Mouse (Mus musculus) stomach, embryonic 15.5 days (tissue): ENCODE measurements around the gene Tom1. TPM values are rescaled to one million over a fixed set of nuclear protein-coding genes. Genes with fewer than 3 reads are reported as not detected.

ENCODE experiments used
- ATAC-seq: fragments of 200-750 bp; cut with Nextera tagmentation; 2 replicates; pipeline ENCODE4 v1.8.0; 2017; ENCODE audit warnings: low read depth, moderate number of reproducible peaks, moderate TSS enrichment; ENCODE audit not compliant: insufficient read depth, low FRiP score
- H3K27ac ChIP-seq: fragments of 300-500 bp; sonication (generic); 2 replicates; pipeline ENCODE4 v1.5.1; 2015; ENCODE audit warnings: mild to moderate bottlenecking, inconsistent platforms
- H3K27me3 ChIP-seq: fragments of 300-500 bp; sonication (generic); replicated peaks from 2 replicates; pipeline ENCODE4 v1.6.1; 2015; ENCODE audit warnings: inconsistent platforms
- H3K36me3 ChIP-seq: fragments of 300-500 bp; sonication (generic); 2 replicates; pipeline ENCODE4 v1.6.1; 2015; ENCODE audit warnings: inconsistent platforms
- H3K4me1 ChIP-seq: fragments of 300-500 bp; sonication (generic); 2 replicates; pipeline ENCODE4 v1.6.1; 2015; ENCODE audit warnings: inconsistent platforms
- H3K4me2 ChIP-seq: fragments of 300-500 bp; sonication (generic); 2 replicates; pipeline ENCODE4 v1.6.1; 2015; ENCODE audit warnings: mild to moderate bottlenecking, inconsistent platforms
- H3K4me3 ChIP-seq: fragments of 300-500 bp; sonication (generic); replicated peaks from 2 replicates; pipeline ENCODE4 v1.5.1; 2015; ENCODE audit warnings: inconsistent platforms
- H3K9ac ChIP-seq: fragments of 300-500 bp; sonication (generic); 2 replicates; pipeline ENCODE4 v1.6.1; 2015; ENCODE audit warnings: inconsistent platforms
- H3K9me3 ChIP-seq: fragments of 300-500 bp; sonication (generic); 2 replicates; pipeline ENCODE4 v1.6.1; 2016; ENCODE audit warnings: inconsistent platforms
- WGBS: fragments of 180-500 bp; shearing (Covaris S2); methylation state at CpG from one replicate; pipeline ENCODE4 v1.1.7; 2015; 5-methylcytosine and 5-hydroxymethylcytosine counted together
- polyA plus RNA-seq: library from polyadenylated mRNA; unstranded; fragments of >200 nt; fragmentation: Nextera tagmentation; extraction: Ambion mirVana; gene quantifications from 2 replicates; pipeline ENCODE4 v1.2.1, GENCODE M21; 2015

Tom1 gene
- polyA plus RNA-seq, 1 experiment from 2014 or later: 23.5 TPM

DNA sequence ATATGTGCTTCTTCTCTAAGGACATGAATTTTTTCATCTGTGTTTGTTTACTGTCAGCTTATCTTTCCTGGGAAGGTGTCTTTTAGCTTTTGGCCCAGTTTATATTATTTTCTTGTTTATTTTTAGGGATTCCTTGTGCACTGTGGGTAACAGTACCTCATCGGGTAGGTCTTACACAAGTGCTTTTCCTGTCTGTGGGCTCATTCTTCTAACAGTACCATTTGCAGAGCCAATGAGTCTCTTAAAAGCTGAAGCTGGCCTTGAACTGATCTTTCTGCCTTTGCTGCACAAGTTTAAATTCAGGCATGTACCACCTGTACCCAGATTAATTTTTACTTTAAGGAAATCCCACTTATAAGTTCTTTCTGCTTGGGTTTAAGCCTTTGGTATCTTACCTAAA is 17.1 kb upstream of the Tom1 start:
- H3K27ac ChIP-seq: no peak overlapping the region
- H3K4me1 ChIP-seq: no peaks in the 10 kb centered on the region
- H3K27me3 ChIP-seq: no peaks in the 10 kb centered on the region
- H3K36me3 ChIP-seq: no peaks in the 10 kb centered on the region
- no peak overlapping the region for H3K4me3 ChIP-seq
- no peak overlapping the region for H3K4me2 ChIP-seq
- H3K9ac ChIP-seq: no peak overlapping the region
- H3K9me3 ChIP-seq: no peaks in the 10 kb centered on the region
- 61% methylated on average over 1 of the region's 1 CpGs for WGBS
- no peak for ATAC-seq

DNA sequence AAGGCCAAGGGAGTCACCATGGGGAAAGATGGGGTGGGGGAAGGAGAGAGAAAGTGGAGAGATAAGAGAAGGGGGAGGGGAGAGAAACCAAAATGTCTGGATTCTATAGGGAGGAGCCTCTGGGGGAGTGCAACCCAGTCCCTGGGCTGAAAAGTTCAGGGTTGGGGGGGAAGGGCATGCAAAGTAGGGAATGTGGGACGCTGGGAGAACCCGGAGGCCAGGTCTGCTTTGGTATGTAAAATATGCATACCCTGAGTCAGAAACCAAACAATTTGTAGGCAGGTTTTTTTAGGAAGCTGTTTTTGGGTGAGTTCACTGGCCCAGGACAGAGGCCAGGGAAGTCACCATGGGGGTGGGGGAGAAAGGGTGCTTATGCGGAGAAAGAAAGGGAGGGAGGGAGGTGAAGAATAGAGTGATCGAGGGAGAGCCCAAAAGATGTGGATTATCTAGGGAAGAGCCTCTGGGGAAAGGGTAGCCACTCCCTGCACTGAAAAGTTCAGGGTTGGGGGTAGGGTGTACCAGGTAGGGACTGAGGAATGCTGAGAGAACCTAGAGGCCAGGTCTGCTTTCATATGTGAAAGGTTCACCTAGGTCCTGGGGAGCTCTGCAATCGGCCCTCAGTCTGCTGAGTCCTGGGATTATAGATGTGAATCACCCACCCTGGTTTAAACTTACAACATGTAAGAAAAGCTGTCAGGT is 15.1 kb upstream of the Tom1 start:
- H3K27ac ChIP-seq: no peak overlapping the region
- no peak for ATAC-seq

DNA sequence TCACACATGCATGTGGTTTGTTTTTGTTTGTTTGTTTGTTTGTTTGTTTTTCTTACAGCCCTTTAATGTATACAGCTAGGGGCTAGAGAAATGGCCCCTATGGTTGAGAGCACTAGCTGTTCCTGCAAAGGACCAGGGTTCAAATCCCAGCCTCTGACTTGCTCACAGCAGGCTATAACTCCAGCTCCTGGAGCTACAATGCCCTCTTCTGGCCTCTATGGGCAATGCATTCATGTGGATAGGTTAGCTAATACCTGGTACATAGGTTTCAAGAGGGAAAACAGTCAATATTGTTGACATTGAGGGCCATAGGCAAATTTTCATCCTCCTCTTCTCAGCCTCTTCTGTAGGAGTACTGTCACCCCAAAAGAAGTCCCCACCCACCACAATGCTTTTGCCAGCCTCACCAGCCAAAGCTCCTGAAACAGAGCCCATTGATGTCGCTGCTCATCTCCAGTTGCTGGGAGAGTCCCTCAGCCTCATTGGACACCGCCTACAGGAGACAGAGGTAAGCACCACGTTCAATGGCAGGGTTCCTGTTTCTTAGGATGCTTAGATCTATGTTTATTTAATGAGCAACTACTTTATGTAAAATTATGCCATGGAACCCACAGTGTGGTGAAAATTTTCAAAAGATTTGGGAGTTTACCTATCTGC is 9.7 kb upstream of the Tom1 start:
- no peak for ATAC-seq
- Histone ChIP-seq H3K4me1 (no peaks in the 10 kb centered on the region), H3K27ac (no peak overlapping the region), H3K36me3 (peaks cover 36% of the 10 kb centered on the region), H3K9me3 (no peaks in the 10 kb centered on the region), H3K4me2 (no peak overlapping the region), H3K4me3 (no peak overlapping the region), H3K9ac (no peak overlapping the region), H3K27me3 (no peaks in the 10 kb centered on the region)
- 89% methylated on average over 3 of the region's 3 CpGs for WGBS

More for the DNA sequence above, 15.1 kb upstream of the Tom1 start:
- no peaks in the 10 kb centered on the region for H3K27me3 ChIP-seq
- H3K4me2 ChIP-seq: no peak overlapping the region
- peaks cover 15% of the 10 kb centered on the region for H3K36me3 ChIP-seq
- no peak overlapping the region for H3K9ac ChIP-seq
- 30% methylated on average over 5 of the region's 5 CpGs for WGBS
- H3K4me3 ChIP-seq: no peak overlapping the region
- H3K4me1 ChIP-seq: no peaks in the 10 kb centered on the region
- H3K9me3 ChIP-seq: no peaks in the 10 kb centered on the region

DNA sequence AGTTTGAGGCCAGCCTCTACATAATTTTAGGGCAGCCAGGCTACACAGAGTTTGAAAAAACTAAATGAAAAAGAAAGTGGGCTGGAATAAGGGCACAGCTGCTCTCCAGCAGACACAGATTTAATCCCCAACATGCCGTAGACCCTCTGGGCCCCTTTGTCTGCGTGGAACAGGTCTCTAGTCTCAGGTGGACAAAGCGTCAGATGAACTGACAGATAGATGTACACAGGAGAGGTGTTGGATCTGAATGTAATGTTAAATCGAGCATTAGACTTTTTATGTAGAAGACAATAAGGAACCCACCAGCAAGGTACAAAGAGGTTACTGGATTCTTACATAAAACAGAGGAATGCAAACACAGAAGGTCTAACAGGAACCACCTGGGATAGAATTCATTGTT is 7.7 kb upstream of the Tom1 start:
- H3K9me3 ChIP-seq: no peaks in the 10 kb centered on the region
- H3K9ac ChIP-seq: no peak overlapping the region
- no peaks in the 10 kb centered on the region for H3K27me3 ChIP-seq
- no peaks in the 10 kb centered on the region for H3K4me1 ChIP-seq
- no peak overlapping the region for H3K4me3 ChIP-seq
- no peak overlapping the region for H3K27ac ChIP-seq
- no peak for ATAC-seq
- no peak overlapping the region for H3K4me2 ChIP-seq
- 84% methylated on average over 4 of the region's 4 CpGs for WGBS
- H3K36me3 ChIP-seq: peaks cover 49% of the 10 kb centered on the region

DNA sequence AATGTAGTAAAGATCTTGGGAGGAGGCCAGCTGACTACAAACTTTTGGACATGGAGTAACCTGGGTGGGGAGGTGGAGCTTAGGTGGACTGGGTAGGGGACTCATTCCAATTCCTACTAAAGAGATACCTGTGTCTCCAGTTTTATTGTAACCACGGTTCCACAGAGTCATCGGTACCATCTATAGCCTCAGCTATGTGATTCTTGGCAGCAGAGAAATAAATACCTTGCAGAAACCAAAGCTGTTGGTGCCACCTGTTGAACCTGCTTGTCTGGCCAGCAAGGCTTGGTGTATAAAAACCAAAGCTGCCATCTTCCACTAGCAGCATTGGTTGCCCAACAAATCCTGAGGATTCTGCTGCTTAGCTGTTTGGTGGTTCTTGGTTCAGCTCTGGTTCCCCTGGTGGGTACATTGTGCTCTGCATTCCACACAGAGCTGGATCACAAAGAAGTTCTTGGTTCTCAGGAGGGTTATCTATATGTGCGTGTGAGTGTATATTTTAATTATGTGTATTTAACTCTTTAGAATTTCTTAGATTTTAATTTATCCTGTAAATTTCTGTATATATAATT is 3.0 kb upstream of the Tom1 start:
- no peak overlapping the region for H3K4me3 ChIP-seq
- no peaks in the 10 kb centered on the region for H3K9me3 ChIP-seq
- no peak overlapping the region for H3K4me2 ChIP-seq
- H3K27me3 ChIP-seq: no peaks in the 10 kb centered on the region
- peaks cover 19% of the 10 kb centered on the region for H3K36me3 ChIP-seq
- H3K4me1 ChIP-seq: 0 out of 2 replicates have a peak, but pooled peaks cover 8% of the 10 kb centered on the region
- WGBS: 91% methylated on average over 3 of the region's 3 CpGs
- H3K9ac ChIP-seq: no peak overlapping the region
- H3K27ac ChIP-seq: no peak overlapping the region
- no peak for ATAC-seq

DNA sequence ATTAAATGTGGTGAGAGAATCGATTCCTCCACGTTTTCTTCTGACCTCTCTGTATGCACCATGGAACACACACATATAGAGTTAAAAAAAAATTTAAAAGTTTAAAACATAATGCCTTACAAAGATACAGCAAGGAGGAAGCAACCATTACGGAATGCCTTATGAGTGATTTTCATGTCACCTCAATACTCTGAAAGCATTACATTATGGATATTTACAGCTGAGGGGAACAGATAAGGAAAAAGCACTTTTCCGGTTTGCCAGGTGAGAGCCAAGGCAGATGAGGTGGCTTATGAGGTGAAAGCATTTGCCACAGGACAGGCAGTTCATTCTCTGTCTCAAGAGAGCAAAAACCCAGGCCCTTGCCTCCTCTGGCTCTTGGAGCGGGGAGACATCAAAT is 544 bp upstream of the Tom1 start:
- Histone ChIP-seq H3K36me3 (peaks cover 13% of the 10 kb centered on the region), H3K27me3 (no peaks in the 10 kb centered on the region), H3K4me3 (peak overlapping the region; percentile 76), H3K9me3 (no peaks in the 10 kb centered on the region), H3K9ac (no peak overlapping the region), H3K4me2 (peak overlapping the region; percentile 65), H3K4me1 (0 out of 2 replicates have a peak, but pooled peaks cover 8% of the 10 kb centered on the region), H3K27ac (peak overlapping the region; percentile 87; the same call in 1 of the 2 replicates)
- ATAC-seq: no peak
- WGBS: 61% methylated on average over 5 of the region's 5 CpGs

DNA sequence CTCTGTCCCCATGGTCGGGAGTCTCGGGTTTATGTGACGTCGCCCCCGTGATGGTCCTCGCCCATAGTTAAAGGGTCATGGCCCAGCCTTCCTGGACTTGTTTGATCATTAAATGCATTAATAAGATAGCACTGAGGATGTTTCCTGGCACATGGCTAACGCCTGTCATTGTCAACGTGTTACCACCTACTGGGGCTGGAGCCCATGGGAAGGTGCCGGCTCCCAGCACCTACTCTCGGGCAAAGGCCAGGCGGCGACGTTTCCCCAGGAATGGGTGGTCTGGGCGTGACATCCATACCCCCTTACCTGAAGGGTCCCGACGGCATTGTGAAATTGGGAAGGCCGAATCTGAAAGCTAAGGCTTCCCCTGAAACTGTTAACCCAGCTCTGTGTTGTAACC is 780 bp downstream of the Tom1 start:
- H3K4me2 ChIP-seq: peak overlapping the region; percentile 92
- ATAC-seq: no peak
- H3K4me3 ChIP-seq: peak overlapping the region; percentile 76
- H3K27me3 ChIP-seq: no peaks in the 10 kb centered on the region
- H3K9ac ChIP-seq: peak overlapping the region; percentile 54
- H3K27ac ChIP-seq: peak overlapping the region; percentile 87; the same call in 1 of the 2 replicates
- no peaks in the 10 kb centered on the region for H3K9me3 ChIP-seq
- H3K36me3 ChIP-seq: peaks cover 10% of the 10 kb centered on the region
- H3K4me1 ChIP-seq: 0 out of 2 replicates have a peak, but pooled peaks cover 12% of the 10 kb centered on the region
- WGBS: under 1% methylated on average over 17 of the region's 17 CpGs

DNA sequence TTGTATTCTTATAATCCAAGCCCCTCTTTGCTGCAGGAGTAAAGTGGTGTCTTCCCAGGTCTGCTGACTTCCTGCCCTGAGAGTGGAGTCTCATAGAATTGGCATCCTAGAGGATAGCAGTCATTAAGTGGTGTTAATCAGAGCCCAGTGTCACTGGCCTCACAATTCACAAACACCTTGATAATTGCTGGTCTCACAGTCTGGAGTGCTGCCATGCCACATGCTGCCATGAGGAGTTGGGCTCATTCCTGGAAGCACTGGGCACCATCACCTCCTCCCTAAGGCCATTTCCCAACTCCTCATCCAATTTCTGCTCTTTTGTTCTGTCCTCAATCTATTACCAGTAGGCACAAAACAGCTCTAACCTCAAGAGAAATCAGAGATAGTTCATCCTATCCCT is 2.1 kb downstream of the Tom1 start:
- Histone ChIP-seq H3K4me1 (0 out of 2 replicates have a peak, but pooled peaks cover 12% of the 10 kb centered on the region), H3K27me3 (no peaks in the 10 kb centered on the region), H3K9ac (no peak overlapping the region), H3K36me3 (0 out of 2 replicates have a peak, but pooled peaks cover under 1% of the 10 kb centered on the region), H3K4me3 (no peak overlapping the region), H3K4me2 (no peak overlapping the region), H3K9me3 (no peaks in the 10 kb centered on the region), H3K27ac (no peak overlapping the region)
- no peak for ATAC-seq

DNA sequence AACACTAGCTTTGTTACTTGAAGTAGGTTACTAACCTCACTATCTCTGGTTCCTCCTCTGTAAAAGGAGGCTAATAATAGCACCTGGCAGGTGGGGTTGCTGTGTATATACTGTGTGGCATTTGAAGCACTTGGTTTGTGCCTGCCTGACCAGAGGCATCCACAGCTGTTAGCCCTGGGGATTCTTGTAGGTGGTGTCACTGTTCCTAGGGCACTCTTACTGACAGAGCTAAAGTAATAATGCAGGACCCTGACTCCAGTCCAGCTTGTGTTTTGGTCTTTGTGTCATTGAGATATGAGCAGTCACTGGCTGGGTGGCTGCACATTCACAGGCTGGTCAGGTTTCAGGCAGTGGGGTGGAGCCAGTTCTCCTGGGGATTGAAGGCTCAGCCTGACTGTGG is 5.0 kb downstream of the Tom1 start:
- no peak overlapping the region for H3K9ac ChIP-seq
- no peak overlapping the region for H3K4me3 ChIP-seq
- 0 out of 2 replicates have a peak, but pooled peaks cover 9% of the 10 kb centered on the region for H3K4me1 ChIP-seq
- H3K4me2 ChIP-seq: no peak overlapping the region
- no peaks in the 10 kb centered on the region for H3K27me3 ChIP-seq
- H3K9me3 ChIP-seq: no peaks in the 10 kb centered on the region
- no peak for ATAC-seq
- 0 out of 2 replicates have a peak overlapping the region, but pooled peaks have one; percentile 37 for H3K27ac ChIP-seq
- no peaks in the 10 kb centered on the region for H3K36me3 ChIP-seq

DNA sequence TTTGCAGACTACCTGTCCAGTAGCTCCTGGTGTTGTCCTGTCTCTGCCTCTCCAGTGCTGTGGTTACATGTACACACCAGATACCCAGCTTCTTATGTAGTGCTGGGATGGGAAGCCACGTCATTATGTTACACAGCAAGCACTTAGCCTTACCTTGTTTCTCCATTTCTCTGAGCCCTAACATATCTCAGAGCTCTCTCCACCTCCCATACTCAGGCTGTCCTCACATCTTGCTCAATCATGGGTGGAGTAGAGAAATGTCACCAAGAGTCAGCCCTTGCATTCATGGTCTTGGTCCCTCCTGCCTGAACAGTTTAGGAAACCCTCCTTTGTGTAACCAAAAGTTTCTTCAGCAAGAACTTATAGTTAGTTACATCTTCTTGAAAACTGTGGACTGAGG is 6.2 kb downstream of the Tom1 start:
- Histone ChIP-seq H3K36me3 (no peaks in the 10 kb centered on the region), H3K4me1 (0 out of 2 replicates have a peak, but pooled peaks cover 5% of the 10 kb centered on the region), H3K4me2 (no peak overlapping the region), H3K4me3 (no peak overlapping the region), H3K9me3 (no peaks in the 10 kb centered on the region), H3K9ac (no peak overlapping the region), H3K27ac (no peak overlapping the region), H3K27me3 (no peaks in the 10 kb centered on the region)
- ATAC-seq: no peak
- 76% methylated on average over 1 of the region's 1 CpGs for WGBS

DNA sequence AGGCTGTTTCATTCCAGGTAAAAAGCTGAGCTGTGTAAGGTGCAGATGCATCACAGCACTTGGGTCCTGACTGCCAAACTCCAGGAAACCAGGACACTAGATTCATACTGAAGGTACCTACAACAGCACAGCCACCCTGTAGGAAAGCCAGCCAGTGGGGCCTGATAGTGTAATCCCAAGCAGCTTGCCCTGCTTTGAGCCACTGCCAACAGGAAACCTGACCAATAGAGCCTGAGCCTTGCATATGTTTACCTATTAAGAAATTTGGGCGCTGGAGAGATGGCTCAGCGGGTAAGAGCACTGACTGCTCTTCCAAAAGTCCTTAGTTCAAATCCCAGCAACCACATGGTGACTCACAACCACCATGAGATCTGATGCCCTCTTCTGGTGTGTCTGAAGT is 8.7 kb downstream of the Tom1 start:
- no peaks in the 10 kb centered on the region for H3K9me3 ChIP-seq
- no peak overlapping the region for H3K4me2 ChIP-seq
- ATAC-seq: no peak
- H3K4me3 ChIP-seq: no peak overlapping the region
- H3K27ac ChIP-seq: no peak overlapping the region
- H3K4me1 ChIP-seq: 0 out of 2 replicates have a peak, but pooled peaks cover 5% of the 10 kb centered on the region
- 84% methylated on average over 2 of the region's 2 CpGs for WGBS
- no peaks in the 10 kb centered on the region for H3K27me3 ChIP-seq
- no peak overlapping the region for H3K9ac ChIP-seq
- no peaks in the 10 kb centered on the region for H3K36me3 ChIP-seq

DNA sequence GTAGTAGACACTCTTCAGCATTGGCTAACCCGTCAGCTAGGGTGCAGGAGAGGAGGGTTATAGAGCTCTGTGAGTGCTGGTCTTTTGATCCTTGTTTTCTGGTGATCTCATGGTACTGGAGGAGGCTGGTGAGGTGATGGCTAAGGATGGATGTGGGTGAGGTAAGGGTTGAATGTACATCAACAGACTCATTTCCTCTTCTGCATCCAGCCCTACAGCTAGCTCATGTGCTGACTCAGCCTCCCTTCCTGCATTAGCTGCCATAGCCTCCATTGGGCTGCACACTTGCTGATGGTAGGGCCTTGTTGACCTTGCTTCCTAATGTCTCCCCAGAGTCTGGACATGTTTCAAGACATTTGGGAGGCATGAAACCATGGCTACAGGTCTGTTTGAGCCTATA is 9.5 kb downstream of the Tom1 start:
- Histone ChIP-seq H3K36me3 (no peaks in the 10 kb centered on the region), H3K9me3 (no peaks in the 10 kb centered on the region), H3K4me1 (0 out of 2 replicates have a peak, but pooled peaks cover 5% of the 10 kb centered on the region), H3K4me3 (no peak overlapping the region), H3K4me2 (no peak overlapping the region), H3K27ac (no peak overlapping the region), H3K9ac (no peak overlapping the region), H3K27me3 (no peaks in the 10 kb centered on the region)
- WGBS: 78% methylated on average over 1 of the region's 1 CpGs
- ATAC-seq: no peak
